Mouse (Mus musculus): ENCODE measurements around the gene Sall4. TPM values are rescaled to one million over a fixed set of nuclear protein-coding genes. Genes with fewer than 3 reads are reported as not detected.

Gene Sall4
- polyA plus RNA-seq, 1 experiment, result not detected

DNA sequence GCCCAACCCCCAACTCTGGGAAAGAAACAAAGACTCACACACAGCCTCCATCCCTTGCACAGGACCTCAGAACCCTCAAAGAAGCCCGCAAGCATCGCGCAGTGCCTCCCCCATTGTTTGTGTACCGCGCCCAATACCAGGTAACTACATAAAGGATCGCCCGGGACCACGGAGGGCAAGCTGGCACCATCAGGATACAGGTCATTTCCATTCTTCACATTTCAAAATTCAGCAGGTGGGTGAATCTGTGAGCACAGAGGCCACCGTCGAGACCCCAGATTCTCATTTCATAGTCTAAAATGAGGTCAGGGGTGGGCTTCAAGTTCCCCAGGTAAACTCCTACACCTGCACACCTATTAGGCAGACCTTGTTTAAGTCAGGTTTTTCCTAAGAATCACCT lies 27.2 kb downstream of the Sall4 start:
- TF ChIP-seq CTCF (IDR thresholded peaks at IDR 0.05; ENCODE audit: extremely low read depth, insufficient read depth, insufficient read length, insufficient replicate concordance) (no peak), POLR2A (IDR thresholded peaks at IDR 0.05; ENCODE audit: low read depth, low read length) (no peak)
- Histone ChIP-seq H3K27ac (ENCODE audit: insufficient read depth, low read length) (no peak overlapping the region), H3K36me3 (ENCODE audit: control insufficient read depth, insufficient read depth, low read length) (no peaks in the 10 kb centered on the region), H3K4me3 (ENCODE audit: extremely low read depth, insufficient read depth, insufficient read length) (no peak overlapping the region), H3K27me3 (ENCODE audit: control insufficient read depth, insufficient read depth, low read length) (peaks cover 10% of the 10 kb centered on the region), H3K4me1 (ENCODE audit: control insufficient read depth, insufficient read depth, insufficient read length) (peaks cover 5% of the 10 kb centered on the region; the same call in 1 of the 2 replicates)
- 91% methylated on average over 10 of the region's 10 CpGs for WGBS
- no peak for DNase-seq (ENCODE audit: low read depth in 1 of 2, low spot score in 2 of 2)

DNA sequence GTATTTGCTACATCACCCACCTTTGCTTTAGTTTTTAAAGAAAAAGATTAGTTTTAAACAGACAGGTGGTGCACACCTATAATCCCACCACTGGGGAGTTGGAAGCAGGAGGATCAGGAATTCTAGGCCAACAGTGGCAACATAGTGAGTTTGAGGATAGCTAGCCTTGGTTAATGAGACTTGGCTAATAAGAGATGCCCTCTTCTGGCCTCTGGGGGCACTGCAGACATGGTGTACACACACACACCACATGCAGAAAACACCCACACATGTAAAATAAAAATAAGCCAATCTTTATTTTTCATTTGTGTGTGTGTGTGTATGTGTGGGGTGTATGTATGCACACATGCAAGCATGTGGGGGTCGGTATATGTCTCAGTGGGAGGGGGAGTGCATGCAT lies 28.9 kb downstream of the Sall4 start:
- H3K36me3 ChIP-seq (ENCODE audit: control insufficient read depth, insufficient read depth, low read length), result no peaks in the 10 kb centered on the region
- H3K4me1 ChIP-seq (ENCODE audit: control insufficient read depth, insufficient read depth, insufficient read length), result peaks cover 5% of the 10 kb centered on the region; the same call in 1 of the 2 replicates
- peaks cover 10% of the 10 kb centered on the region for H3K27me3 ChIP-seq (ENCODE audit: control insufficient read depth, insufficient read depth, low read length)
- TF ChIP-seq CTCF (IDR thresholded peaks at IDR 0.05; ENCODE audit: extremely low read depth, insufficient read depth, insufficient read length, insufficient replicate concordance) (no peak), POLR2A (IDR thresholded peaks at IDR 0.05; ENCODE audit: low read depth, low read length) (no peak)
- no peak for DNase-seq (ENCODE audit: low read depth in 1 of 2, low spot score in 2 of 2)
- WGBS, result 97% methylated on average over 1 of the region's 1 CpGs
- H3K27ac ChIP-seq (ENCODE audit: insufficient read depth, low read length), result no peak overlapping the region
- H3K4me3 ChIP-seq (ENCODE audit: extremely low read depth, insufficient read depth, insufficient read length), result no peak overlapping the region

DNA sequence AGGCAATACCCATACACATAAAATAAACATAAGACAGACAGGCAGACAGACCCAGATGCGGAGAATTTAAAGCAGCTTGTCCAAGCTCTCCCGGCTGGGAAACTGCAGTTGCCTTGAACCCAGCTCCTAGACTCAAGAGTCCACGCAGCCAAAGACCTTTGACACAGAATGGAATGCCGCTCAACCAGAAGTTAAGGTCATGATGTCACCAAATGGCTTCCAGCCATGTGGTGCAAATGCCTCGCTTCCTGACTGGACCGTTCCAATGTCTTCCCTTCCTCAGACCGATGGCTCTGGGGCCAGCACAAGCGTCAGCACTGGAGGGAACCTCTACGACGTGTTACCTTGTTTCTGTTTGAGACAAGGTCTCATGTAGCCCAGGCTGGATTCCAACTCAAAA lies 29.9 kb downstream of the Sall4 start:
- Histone ChIP-seq H3K36me3 (ENCODE audit: control insufficient read depth, insufficient read depth, low read length) (no peaks in the 10 kb centered on the region), H3K4me1 (ENCODE audit: control insufficient read depth, insufficient read depth, insufficient read length) (peaks cover 5% of the 10 kb centered on the region; the same call in 1 of the 2 replicates), H3K27ac (ENCODE audit: insufficient read depth, low read length) (no peak overlapping the region), H3K27me3 (ENCODE audit: control insufficient read depth, insufficient read depth, low read length) (peaks cover 10% of the 10 kb centered on the region), H3K4me3 (ENCODE audit: extremely low read depth, insufficient read depth, insufficient read length) (no peak overlapping the region)
- WGBS, result 89% methylated on average over 10 of the region's 10 CpGs
- TF ChIP-seq POLR2A (IDR thresholded peaks at IDR 0.05; ENCODE audit: low read depth, low read length) (no peak), CTCF (IDR thresholded peaks at IDR 0.05; ENCODE audit: extremely low read depth, insufficient read depth, insufficient read length, insufficient replicate concordance) (no peak)
- no peak for DNase-seq (ENCODE audit: low read depth in 1 of 2, low spot score in 2 of 2)

DNA sequence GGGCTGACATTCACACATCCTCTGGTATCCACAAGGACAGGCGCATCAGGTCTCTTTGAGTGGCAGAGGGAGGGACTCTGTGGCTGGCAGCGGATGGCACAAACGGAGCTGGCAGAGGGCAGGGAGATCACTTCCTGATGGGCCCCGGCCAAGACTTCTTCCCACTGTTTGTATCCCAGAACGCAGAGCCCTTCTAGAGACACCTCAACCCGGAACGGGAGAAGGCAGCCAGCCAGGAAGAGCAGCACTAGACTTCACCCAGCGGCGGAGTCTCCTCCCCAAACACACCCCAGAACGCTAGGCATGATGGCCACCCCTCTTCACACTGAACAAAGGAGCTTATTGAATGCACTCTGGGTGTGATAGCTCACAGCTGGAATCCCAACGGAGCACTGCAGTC lies 33.7 kb downstream of the Sall4 start:
- no peak overlapping the region for H3K27ac ChIP-seq (ENCODE audit: insufficient read depth, low read length)
- TF ChIP-seq CTCF (IDR thresholded peaks at IDR 0.05; ENCODE audit: extremely low read depth, insufficient read depth, insufficient read length, insufficient replicate concordance), result no peak
- TF ChIP-seq POLR2A (IDR thresholded peaks at IDR 0.05; ENCODE audit: low read depth, low read length), result no peak
- no peak overlapping the region for H3K4me3 ChIP-seq (ENCODE audit: extremely low read depth, insufficient read depth, insufficient read length)
- no peaks in the 10 kb centered on the region for H3K4me1 ChIP-seq (ENCODE audit: control insufficient read depth, insufficient read depth, insufficient read length)
- no peaks in the 10 kb centered on the region for H3K36me3 ChIP-seq (ENCODE audit: control insufficient read depth, insufficient read depth, low read length)
- no peaks in the 10 kb centered on the region for H3K27me3 ChIP-seq (ENCODE audit: control insufficient read depth, insufficient read depth, low read length)
- DNase-seq (ENCODE audit: low read depth in 1 of 2, low spot score in 2 of 2), result no peak
- WGBS, result 76% methylated on average over 11 of the region's 11 CpGs

DNA sequence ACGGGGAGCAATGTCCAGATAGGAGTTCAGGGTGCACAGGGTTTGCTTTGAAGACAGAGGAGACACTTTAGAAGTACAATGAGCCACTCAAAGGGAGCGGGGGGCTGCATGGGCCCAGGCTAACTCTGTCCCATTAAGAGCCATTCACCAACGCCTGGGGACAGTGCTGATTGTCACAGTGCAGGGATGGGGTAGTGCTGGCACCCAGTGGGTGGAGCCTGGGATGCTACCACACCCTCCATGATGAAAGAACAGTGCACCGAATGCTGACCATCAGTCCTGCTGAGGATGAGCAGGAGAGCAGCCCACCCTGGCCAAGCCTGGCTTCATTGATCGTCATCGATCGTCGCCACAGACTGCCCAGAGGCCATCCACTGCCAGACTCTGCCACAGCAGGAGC lies 36.5 kb downstream of the Sall4 start:
- 94% methylated on average over 8 of the region's 8 CpGs for WGBS

DNA sequence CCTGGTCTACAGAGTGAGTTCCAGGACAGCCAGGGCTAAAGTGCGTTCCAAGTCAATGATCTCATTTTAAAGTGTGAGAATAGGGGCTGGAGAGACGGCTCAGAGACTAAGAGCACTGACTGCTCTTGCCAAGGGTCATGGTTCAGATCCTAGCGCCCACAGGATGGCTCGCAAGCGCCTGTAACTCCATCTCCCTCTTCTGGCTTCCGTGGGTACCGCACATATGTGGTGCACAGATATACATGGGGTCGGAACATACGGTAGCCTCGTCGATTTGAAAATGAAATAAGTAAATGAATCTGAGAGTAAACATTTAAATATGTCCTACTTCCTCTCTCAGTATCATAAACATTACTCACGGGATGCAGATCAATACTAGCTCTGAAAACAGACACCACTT lies 38.0 kb downstream of the Sall4 start:
- no peak for DNase-seq (ENCODE audit: low read depth in 1 of 2, low spot score in 2 of 2)
- WGBS, result 92% methylated on average over 12 of the region's 12 CpGs
- no peak overlapping the region for H3K4me3 ChIP-seq (ENCODE audit: extremely low read depth, insufficient read depth, insufficient read length)
- TF ChIP-seq CTCF (IDR thresholded peaks at IDR 0.05; ENCODE audit: extremely low read depth, insufficient read depth, insufficient read length, insufficient replicate concordance), result no peak
- no peak for TF ChIP-seq POLR2A (IDR thresholded peaks at IDR 0.05; ENCODE audit: low read depth, low read length)
- H3K27ac ChIP-seq (ENCODE audit: insufficient read depth, low read length), result no peak overlapping the region
- no peaks in the 10 kb centered on the region for H3K36me3 ChIP-seq (ENCODE audit: control insufficient read depth, insufficient read depth, low read length)
- H3K27me3 ChIP-seq (ENCODE audit: control insufficient read depth, insufficient read depth, low read length), result no peaks in the 10 kb centered on the region
- no peaks in the 10 kb centered on the region for H3K4me1 ChIP-seq (ENCODE audit: control insufficient read depth, insufficient read depth, insufficient read length)

More for the DNA sequence above, 36.5 kb downstream of the Sall4 start:
- DNase-seq (ENCODE audit: low read depth in 1 of 2, low spot score in 2 of 2), result no peak
- no peaks in the 10 kb centered on the region for H3K4me1 ChIP-seq (ENCODE audit: control insufficient read depth, insufficient read depth, insufficient read length)
- H3K4me3 ChIP-seq (ENCODE audit: extremely low read depth, insufficient read depth, insufficient read length), result no peak overlapping the region
- H3K27me3 ChIP-seq (ENCODE audit: control insufficient read depth, insufficient read depth, low read length), result no peaks in the 10 kb centered on the region
- no peak overlapping the region for H3K27ac ChIP-seq (ENCODE audit: insufficient read depth, low read length)
- no peaks in the 10 kb centered on the region for H3K36me3 ChIP-seq (ENCODE audit: control insufficient read depth, insufficient read depth, low read length)
- TF ChIP-seq POLR2A (IDR thresholded peaks at IDR 0.05; ENCODE audit: low read depth, low read length), result no peak
- no peak for TF ChIP-seq CTCF (IDR thresholded peaks at IDR 0.05; ENCODE audit: extremely low read depth, insufficient read depth, insufficient read length, insufficient replicate concordance)

DNA sequence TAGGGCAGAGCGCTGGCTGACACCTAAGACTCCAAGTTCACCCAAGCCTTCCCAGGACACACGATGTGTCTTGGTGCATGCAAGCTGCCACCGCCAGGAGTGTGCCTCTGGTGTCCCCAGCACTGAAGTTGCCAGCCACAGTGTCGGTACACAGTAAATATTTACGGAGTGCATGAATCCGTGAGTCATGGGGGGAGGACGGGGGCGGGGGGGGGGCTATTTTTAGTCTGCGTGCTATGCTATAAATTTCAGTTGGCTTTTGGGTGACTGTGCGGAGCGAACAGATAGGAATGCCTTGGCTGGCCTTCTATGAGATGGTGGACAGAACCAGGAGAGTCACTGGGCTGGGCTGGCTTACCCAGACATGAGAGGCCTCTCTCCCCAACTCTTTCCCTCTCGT lies 39.7 kb downstream of the Sall4 start:
- H3K36me3 ChIP-seq (ENCODE audit: control insufficient read depth, insufficient read depth, low read length), result no peaks in the 10 kb centered on the region
- no peak overlapping the region for H3K27ac ChIP-seq (ENCODE audit: insufficient read depth, low read length)
- 92% methylated on average over 12 of the region's 12 CpGs for WGBS
- no peaks in the 10 kb centered on the region for H3K4me1 ChIP-seq (ENCODE audit: control insufficient read depth, insufficient read depth, insufficient read length)
- H3K4me3 ChIP-seq (ENCODE audit: extremely low read depth, insufficient read depth, insufficient read length), result no peak overlapping the region
- DNase-seq (ENCODE audit: low read depth in 1 of 2, low spot score in 2 of 2), result no peak
- H3K27me3 ChIP-seq (ENCODE audit: control insufficient read depth, insufficient read depth, low read length), result no peaks in the 10 kb centered on the region
- TF ChIP-seq CTCF (IDR thresholded peaks at IDR 0.05; ENCODE audit: extremely low read depth, insufficient read depth, insufficient read length, insufficient replicate concordance) (no peak), POLR2A (IDR thresholded peaks at IDR 0.05; ENCODE audit: low read depth, low read length) (no peak)
